Mouse (Mus musculus) lung, adult 2 months (tissue): ENCODE data around the gene Padi3. TPM values are rescaled to one million over a fixed set of nuclear protein-coding genes. Genes with fewer than 3 reads are reported as not detected.
A peak's percentile ranks its signal among the peaks of the same experiment; 100 is the strongest.

Experiments used
- DNase-seq: peaks from one replicate; pipeline ENCODE4 v3.0.0; 2022
- H3K4me1 ChIP-seq: fragments of 200-500 bp; 2 replicates; pipeline ENCODE4 v1.6.1; 2011; ENCODE audit warnings: low read length; ENCODE audit not compliant: control insufficient read depth, insufficient read depth
- H3K4me3 ChIP-seq: fragments of 200-500 bp; replicated peaks from 2 replicates; pipeline ENCODE3; 2011; ENCODE audit warnings: low read depth, mild to moderate bottlenecking, control low read depth, low read length; ENCODE audit errors: extremely low read depth
- CTCF ChIP-seq: fragments of 200-500 bp; IDR thresholded peaks from 2 replicates; pipeline ENCODE4 v1.5.1; 2011; ENCODE audit warnings: mild to moderate bottlenecking, low read length, control low read depth; ENCODE audit not compliant: insufficient read depth
- POLR2A ChIP-seq: fragments of 200-500 bp; IDR thresholded peaks from 2 replicates; pipeline ENCODE4 v1.6.1; 2011; ENCODE audit warnings: low read depth, mild to moderate bottlenecking, control low read depth, low read length, borderline replicate concordance; ENCODE audit errors: extremely low read depth
- WGBS: fragments of 180-500 bp; shearing (Covaris S2); methylation state at CpG from one replicate; pipeline ENCODE4 v1.1.7; 2018; 5-methylcytosine and 5-hydroxymethylcytosine counted together
- polyA plus RNA-seq: library from polyadenylated mRNA; depleted of rRNA; stranded (reverse); fragments of >200 nt; gene quantifications from 2 replicates; pipeline ENCODE4 v1.2.3, GENCODE M21; 2012; rRNA removed

The Padi3 gene
- 0.21 and 0.34 TPM in 2 replicates for polyA plus RNA-seq

DNA sequence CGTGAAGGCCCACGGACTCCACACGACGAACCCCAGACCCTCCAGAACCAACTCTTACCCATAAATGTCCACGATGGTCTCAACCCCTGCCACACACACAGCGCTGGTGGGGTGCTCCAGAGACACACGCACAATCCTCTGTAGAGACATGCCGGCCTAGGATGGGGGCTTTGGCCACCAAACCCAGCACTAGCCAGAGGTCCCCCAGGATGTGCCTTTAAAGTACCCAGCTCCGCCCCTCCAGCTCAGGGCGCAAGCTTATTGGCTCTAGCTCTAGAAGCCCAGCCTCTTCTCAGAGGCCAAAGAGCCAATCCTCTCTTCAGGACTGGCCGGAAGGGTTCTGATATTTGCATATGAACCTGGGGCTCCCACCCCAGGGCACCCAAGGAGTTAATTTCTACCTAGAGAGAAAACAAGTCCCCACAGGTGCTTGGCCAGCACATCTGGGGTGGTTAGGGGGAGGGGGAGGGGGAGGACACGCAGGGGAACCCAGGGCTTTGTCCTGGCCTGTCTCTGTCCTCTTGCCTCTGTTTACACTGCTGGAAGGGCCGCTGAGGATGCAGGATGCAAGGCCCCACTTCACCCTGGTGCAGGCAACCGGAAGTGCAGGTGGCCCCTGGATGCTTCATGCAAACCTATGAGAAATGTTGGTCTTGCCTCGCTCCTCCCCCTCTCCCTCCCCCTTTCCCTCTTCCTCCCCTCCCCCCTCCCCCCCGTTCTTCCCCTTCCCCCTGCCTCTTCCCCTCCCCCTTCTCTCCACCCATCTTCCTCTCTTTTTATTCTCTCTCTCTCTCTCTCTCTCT is at the start of gene Padi3:
Padi3 (minus strand) TSS at position 191 of the 803 bp plus-strand sequence.
- Histone ChIP-seq H3K4me1 (no peaks in the 10 kb centered on the region), H3K4me3 (no peak within 1 kb of the TSS)
- TF ChIP-seq POLR2A = no peak
- no peak for TF ChIP-seq CTCF
- no peak for DNase-seq
- WGBS = 69% methylated on average over 16 of the region's 16 CpGs

DNA sequence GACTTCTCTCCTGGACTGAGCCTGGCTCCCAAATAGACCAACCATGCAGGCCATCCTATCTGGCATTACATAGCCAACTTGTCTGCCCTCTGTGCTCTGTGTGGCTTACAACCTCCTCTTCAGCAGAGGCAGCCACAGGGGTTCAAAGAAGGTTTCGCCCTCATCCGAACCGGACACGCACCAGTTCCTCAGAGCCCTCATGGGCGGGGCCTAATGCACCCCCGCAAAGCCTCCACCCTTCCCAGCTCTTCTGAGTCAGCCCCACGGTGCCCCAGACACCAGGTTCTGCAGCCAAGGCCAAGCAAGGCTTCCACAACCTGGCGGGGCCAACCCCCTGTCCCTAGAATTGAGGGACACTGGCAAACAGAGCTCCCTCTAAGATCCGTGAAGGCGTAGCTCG is 48.8 kb upstream of the Padi3 start:
- no peak for DNase-seq
- 76% methylated on average over 11 of the region's 11 CpGs for WGBS
- Histone ChIP-seq H3K4me1 (no peaks in the 10 kb centered on the region), H3K4me3 (no peak overlapping the region)
- TF ChIP-seq POLR2A (no peak), CTCF (no peak)

- Histone ChIP-seq H3K4me1 (no peaks in the 10 kb centered on the region), H3K4me3 (no peak overlapping the region)
- no peak for DNase-seq
- WGBS = 55% methylated on average over 7 of the region's 7 CpGs
- TF ChIP-seq POLR2A = no peak
- TF ChIP-seq CTCF = no peak
Observed at GRCm38 (mm10) chr4:140857813-140858212, 47.4 kb upstream of the Padi3 start.

GRCm38 (mm10) chr4:140857041-140857440 is 46.6 kb upstream of the Padi3 start:
- H3K4me3 ChIP-seq = no peak overlapping the region
- TF ChIP-seq CTCF (no peak), POLR2A (no peak)
- no peak for DNase-seq
- no peaks in the 10 kb centered on the region for H3K4me1 ChIP-seq
- WGBS = 53% methylated on average over 5 of the region's 5 CpGs

DNA sequence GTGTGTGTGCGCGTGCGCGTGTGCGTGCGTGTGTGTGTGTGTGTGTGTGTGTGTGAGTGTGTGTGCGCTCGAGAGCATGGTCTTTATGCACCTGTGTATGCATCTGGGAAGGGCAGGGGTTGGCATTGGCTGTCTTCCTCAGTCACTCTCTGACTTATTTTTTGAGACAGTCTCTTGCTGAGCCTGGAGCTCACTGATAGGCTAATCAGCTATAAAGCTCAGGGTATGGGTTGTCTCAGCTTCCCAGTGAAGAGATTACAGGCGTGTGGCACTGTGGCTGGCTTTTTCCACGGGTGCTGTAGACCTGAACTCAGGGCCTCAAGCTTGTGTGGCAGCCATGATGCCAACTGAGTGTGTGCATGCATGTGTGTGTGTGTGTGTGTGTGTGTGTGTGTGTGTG is 44.7 kb upstream of the Padi3 start:
- TF ChIP-seq CTCF (no peak), POLR2A (no peak)
- Histone ChIP-seq H3K4me3 (no peak overlapping the region), H3K4me1 (no peaks in the 10 kb centered on the region)
- 89% methylated on average over 5 of the region's 10 CpGs for WGBS
- DNase-seq = no peak

DNA sequence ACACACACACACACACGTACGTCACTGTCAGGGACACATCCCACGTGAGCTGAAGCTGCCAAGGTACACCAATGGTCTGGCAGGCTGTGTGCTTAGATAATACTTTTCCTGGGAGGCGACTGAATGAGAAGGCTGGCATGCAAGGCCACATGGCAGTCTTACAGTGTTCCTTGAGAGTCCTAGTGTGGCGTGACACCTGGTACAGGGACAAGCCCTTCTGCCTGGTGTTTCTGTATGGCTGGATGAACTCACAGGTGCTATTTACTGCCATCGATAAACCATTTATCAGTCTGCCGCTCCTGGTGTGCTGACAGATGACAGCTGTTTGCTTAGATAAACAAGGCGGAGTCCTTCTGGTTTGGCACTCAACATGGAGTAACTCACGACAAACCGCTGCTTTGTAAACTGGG is 44.0 kb upstream of the Padi3 start:
- WGBS = 44% methylated on average over 10 of the region's 10 CpGs
- TF ChIP-seq CTCF (no peak), POLR2A (no peak)

GRCm38 (mm10) chr4:140853626-140854025 is 43.2 kb upstream of the Padi3 start:
- H3K4me1 ChIP-seq = no peaks in the 10 kb centered on the region
- H3K4me3 ChIP-seq = no peak overlapping the region
- no peak for TF ChIP-seq CTCF
- no peak for TF ChIP-seq POLR2A
- DNase-seq = no peak
- 51% methylated on average over 8 of the region's 8 CpGs for WGBS

More for the DNA sequence above, 44.0 kb upstream of the Padi3 start:
- no peak for DNase-seq
- Histone ChIP-seq H3K4me3 (no peak overlapping the region), H3K4me1 (no peaks in the 10 kb centered on the region)

- Histone ChIP-seq H3K4me3 (no peak overlapping the region), H3K4me1 (no peaks in the 10 kb centered on the region)
- 84% methylated on average over 11 of the region's 11 CpGs for WGBS
- TF ChIP-seq POLR2A (no peak), CTCF (no peak)
- DNase-seq = no peak
Observed at GRCm38 (mm10) chr4:140849310-140849709, 38.9 kb upstream of the Padi3 start.

DNA sequence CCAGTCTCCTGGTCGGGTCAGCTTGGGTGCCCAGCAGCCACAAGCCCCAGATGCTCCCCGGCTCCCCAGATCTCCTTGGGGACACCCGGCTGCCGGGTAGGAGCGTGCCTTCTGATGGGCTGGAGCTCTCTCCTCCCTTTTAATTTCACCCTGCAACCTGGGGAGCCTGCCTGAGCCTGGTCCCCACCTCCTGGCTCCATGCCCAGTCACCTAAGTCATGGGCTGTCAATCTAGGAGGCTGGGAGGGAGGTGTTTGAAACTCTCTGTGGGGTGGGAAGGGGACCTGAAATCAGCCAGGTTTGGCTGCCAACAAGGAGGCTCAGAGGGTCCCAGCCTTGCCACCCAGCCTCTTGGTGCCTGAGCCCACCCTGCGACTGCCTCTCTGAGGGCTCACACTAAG is 35.2 kb upstream of the Padi3 start, which contains the start of gene Padi1:
Padi1 (minus strand) TSS at position 113 of the 400 bp plus-strand sequence.
- WGBS = 61% methylated on average over 6 of the region's 6 CpGs
- H3K4me1 ChIP-seq = no peaks in the 10 kb centered on the region
- peak; percentile 9 for DNase-seq
- no peak within 1 kb of the TSS for H3K4me3 ChIP-seq
- TF ChIP-seq POLR2A (no peak), CTCF (no peak)

- 38% methylated on average over 4 of the region's 4 CpGs for WGBS
- Histone ChIP-seq H3K4me3 (no peak overlapping the region), H3K4me1 (no peaks in the 10 kb centered on the region)
- TF ChIP-seq CTCF (no peak), POLR2A (no peak)
- peak; percentile 18 for DNase-seq
Observed at GRCm38 (mm10) chr4:140844991-140845390, 34.5 kb upstream of the Padi3 start.

GRCm38 (mm10) chr4:140843670-140844280 is 33.3 kb upstream of the Padi3 start:
- Histone ChIP-seq H3K4me3 (no peak overlapping the region), H3K4me1 (no peaks in the 10 kb centered on the region)
- TF ChIP-seq CTCF = no peak
- no peak for TF ChIP-seq POLR2A
- 65% methylated on average over 15 of the region's 15 CpGs for WGBS
- DNase-seq = no peak
